Mouse (Mus musculus) kidney, adult 11 months (tissue): ENCODE results near the gene Foxn1.

Experiments
- DNase-seq: peaks from one replicate; pipeline ENCODE4 v3.0.0; 2022

Gene Foxn1

DNA sequence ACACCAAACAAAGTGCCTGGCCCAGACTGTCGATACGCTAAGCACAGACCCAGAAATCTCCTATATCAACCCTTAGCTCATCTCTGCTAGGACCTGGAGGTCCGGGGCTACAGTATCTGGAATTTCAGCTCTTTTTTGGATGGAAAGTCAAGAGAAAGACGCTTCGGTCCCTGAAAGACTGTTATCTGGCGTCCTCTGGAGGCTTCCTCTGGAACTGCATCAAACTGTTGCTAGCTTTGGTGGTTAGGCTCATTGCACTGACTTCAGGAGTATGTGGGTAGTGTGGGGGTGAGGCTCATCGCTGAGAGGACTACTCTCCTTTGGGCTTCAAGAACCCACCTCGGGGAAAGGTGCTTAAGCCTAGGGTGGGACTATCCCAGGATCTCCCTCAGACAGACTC is 13.3 kb upstream of the Foxn1 start:
- DNase-seq, result peak; percentile 39

DNA sequence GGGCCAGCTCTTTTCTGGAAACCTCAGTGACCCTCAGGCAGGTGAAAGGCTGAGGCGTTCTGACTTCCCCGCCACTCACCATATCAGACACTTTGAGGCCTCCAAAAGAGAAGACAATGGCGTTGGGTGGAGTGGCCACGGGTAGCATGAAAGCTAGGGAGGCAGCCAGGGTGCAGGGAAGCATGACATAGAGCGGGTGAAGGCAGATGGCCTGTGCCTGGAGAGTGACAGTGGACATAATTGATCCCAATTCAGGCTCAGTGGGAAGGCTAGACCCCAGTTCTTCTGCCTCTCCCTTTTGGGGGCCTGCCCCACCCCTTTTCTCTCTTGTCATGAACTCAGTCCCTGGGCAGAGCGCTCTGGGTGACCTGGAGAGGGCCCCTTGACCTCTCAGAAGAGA is 11.9 kb upstream of the Foxn1 start:
- no peak for DNase-seq

DNA sequence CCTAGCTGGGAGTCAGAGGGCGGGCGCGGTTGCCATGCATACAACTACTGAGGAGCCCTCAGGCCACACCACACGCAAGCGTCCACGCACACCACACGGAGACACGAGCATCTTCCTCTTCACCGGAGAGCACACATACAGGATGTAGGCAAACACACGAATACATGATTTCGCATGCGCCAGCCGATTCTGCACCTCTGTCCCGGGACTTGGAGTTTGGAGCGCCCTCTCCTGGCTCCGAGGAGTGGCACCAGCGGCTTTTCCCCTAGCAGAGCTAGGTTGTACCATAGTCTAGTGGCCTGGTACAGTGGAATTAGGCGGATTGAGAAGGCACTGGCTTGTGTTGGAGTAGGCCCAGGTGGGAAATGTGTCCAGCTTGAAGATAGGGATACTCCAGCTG is 11.0 kb upstream of the Foxn1 start:
- DNase-seq, result peak; percentile 49

DNA sequence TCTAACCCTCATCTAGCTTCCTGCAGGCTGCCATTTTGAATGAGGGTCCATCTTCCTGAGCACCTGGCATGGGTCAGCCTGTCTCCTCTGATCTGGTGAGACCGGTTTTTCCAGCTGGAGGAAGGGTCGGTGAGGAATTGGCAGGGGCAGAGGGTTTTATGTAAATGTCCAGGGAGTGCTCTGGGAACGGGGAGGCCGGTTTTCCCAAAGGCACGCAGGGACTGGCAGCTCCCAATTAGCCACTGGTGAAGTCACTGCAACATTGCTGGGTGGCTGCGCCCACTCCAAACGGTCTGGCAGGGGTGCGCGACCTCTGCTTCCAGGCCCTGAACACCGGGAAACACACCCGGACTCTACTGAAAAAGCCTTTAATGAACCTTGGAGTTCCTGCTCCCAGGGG is 10.6 kb upstream of the Foxn1 start:
- DNase-seq, result peak; percentile 34

DNA sequence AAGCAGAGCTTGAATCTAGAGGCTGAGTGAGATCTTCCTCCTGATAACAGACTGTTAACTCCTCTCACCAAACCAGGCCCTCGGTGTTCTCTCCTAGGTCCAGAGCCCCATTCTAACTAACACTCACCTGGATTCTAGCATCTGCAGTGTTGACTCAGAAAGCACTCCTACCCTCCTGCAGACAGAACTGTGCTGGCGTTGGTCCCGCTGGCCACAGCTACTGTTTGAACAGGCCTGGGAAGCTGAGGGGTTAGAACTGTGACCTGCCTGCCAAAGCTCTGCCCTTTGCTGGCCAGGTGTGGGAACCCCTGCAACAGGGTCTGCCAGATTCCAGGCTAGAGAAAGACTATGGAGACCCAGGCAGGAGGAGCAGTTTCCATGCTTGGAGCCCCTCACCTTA is 6.4 kb upstream of the Foxn1 start:
- DNase-seq, result no peak

DNA sequence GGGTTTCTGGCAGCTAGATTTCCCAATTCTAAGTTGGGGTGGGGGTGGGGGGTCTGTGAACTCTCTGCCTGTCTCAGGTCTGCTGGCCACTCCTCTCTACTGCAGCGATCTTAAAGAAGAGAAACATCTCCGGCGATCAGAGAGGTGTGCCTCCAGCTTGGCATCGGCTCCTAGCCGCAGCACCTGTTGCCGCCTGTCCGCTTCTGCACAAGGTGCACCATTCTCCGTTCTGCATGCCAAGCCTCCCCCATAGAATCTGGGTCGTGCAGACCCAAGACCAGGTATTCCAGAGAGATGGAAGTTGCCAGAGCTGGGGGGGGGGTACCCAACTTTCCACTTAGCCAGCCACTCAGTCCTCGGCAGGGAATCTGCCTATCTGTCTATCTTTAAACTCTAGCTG is 582 bp downstream of the Foxn1 start:
- DNase-seq, result no peak

DNA sequence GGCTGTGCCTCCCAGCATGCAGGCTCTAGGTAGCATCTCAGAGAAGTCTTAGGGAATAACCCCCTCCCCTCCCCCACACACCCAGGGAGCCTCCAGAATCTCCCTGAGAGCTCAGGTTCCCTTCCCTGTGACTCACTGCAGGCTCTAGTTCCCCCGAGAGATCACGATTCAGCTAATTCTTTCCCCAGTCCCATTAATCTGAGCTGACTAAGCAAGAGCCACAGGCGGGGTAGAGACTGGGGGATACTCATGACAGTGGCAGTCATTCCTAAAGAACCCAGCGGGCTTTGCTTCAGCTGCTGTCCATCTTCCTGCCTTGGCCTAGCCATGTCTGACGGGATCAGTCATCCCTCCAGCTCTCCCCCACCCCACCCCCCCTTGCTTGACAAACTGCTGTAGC is 3.7 kb downstream of the Foxn1 start:
- DNase-seq, result no peak

DNA sequence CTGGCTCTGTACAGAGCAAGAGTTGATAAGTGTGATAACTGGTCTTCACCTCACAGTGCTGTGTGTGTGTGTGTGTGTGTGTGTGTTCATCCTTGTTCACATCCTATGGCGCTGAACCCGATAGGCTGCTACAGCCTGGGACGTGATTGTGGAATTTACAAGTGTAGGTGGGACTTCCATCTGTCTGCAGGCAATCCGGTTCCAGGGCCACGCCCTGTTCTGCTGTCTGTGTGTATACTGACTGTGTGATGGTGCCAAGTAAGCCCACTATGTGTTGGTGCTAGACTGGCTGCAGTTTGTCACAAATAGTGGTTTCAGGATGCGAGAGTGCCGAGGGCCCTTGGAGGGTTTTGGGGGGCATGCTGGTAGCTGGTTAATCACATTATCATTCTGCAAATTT is 4.1 kb downstream of the Foxn1 start:
- DNase-seq, result no peak

DNA sequence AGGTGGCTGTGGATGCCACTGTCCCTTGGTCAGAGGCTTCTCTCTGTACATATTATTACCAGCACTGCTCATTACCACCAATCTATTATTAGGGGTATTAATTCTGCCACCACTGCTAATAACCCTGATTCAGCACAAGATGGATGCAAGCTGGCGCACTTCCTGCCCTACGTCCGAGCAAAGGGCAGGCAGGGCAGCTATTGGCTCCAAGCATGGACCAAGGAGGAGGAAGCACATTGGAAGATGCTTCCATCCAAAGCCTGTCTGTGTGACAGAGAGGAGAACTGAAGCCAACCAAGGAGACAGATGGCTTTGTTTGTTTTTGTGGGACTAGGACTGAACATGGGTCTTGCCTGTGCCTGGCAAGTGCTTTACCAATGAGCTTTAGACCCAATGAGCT is 5.4 kb downstream of the Foxn1 start:
- DNase-seq, result no peak

DNA sequence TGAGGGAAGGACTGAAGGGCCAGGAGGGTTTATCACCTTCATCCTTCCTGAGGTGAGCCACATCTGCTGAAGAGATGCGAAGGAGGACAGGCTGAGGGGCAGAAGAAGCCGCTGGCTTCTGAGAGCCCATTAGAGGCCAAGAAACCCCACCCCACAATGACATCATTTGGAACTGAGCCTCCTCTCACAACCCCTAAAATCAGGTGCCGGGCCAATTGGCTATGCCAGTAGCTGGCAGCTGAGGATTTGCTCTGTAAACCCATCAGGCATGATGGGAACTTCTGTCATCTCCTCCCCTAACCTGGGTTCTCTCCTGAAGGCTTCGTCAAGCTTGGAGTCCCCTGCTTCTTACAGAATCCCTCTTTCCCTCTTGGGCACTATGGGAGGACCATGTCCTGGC is 6.0 kb downstream of the Foxn1 start:
- DNase-seq, result no peak

DNA sequence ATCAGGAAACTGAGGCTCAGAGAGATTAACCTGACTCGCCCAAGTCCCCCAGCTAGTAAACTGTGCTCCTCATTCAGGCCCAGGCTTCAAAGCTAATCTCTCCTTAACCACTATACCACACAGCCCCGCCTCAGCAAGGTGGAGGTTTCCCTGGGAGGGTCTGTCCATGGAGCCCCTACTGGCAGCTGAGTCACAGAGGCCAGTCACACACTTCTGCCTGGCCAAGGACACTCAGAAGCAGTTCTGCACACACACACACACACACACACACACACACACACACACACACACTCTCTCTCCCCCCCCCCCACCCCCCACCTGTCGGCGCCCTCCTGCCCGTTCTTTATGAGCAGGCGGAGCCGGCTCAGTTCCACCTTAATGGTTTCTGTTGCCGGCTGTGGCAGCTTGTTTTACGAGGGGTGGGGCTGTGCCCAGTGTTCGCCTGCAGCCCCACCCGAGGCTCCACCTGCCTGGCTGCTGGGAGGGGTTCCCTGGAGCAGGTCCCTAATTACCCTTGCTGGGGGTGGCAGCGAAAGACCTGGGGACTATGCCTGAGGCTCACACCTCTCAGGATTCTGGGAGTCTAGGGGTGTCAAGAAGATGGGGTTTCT is 8.7 kb downstream of the Foxn1 start:
- DNase-seq, result no peak

DNA sequence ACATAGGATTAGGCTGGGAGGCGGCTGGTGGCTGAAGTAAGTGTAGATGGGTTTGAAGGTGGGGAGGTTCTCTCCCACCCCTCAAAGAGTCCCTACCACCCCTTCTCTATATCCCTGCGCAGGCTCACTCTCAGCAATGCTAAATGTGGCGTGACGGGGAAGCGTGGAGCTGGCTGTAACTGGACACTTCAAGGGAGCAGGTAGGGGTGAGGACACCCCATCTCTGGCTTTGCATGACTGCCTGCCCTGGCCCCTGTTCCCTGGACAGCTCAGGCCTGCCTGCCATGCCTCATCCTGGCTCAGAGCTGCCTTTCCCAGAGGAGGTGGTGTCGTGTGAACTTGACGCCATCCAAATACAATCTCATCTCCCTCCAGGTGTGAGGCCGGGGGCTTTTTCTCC is 12.2 kb downstream of the Foxn1 start:
- no peak for DNase-seq

DNA sequence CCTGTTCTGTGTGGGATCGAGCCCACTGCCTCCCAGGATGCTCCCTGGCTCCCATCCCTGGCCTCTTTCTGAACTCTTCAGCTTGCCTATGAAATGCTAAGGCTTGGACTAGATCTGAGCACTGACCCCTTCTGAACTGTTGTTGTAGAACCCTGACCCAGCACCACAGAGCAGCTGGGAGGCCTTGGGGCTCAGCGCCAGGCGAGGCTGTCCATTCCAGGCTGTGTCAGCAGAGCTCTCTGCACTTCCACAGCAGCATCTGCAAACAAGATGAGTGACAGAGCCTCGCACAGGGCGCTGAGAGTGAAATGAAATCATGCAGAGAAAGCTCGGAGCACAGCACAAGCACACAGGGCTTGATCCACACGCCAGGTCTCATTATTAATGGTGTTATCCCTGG is 13.7 kb downstream of the Foxn1 start:
- DNase-seq, result peak; percentile 48

DNA sequence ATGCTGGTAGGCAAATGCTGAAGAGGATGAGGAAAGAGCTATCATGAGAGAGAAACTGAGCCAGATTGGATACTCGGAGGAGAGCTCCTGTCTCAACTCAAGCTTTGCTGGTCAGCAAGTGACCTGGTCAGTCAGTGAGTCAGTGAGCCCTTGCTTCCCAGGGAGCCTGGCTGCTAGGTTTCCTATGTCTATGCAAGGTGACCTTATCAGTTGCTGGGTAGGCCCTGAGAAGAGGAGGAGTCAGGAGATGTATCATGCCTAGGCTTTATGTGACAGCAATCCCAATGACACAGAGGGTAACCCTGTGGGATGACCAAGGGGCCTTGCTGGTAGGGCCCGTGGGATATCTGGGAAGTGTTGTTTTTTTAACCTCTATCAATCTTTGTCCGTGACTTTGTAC is 14.2 kb downstream of the Foxn1 start:
- no peak for DNase-seq

DNA sequence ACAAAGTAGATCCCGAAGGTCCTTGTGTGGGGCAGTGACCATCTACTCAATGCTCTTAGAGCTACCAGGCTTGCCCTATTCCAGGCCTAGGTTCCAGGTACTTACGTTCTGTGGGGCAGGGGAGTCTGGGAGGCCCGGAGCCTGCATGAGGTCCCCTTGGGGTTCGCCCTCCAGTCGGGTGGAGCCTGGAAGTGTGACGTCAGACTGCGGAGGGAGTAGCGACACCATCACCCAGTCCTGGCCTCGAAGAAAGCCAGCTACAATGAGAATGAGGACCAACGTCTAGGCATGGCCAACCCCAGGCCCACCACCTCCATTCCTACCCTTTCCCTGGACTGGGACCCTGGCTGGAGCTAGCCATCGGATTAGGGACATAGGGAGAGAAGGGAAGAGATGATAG is 14.6 kb downstream of the Foxn1 start:
- no peak for DNase-seq

DNA sequence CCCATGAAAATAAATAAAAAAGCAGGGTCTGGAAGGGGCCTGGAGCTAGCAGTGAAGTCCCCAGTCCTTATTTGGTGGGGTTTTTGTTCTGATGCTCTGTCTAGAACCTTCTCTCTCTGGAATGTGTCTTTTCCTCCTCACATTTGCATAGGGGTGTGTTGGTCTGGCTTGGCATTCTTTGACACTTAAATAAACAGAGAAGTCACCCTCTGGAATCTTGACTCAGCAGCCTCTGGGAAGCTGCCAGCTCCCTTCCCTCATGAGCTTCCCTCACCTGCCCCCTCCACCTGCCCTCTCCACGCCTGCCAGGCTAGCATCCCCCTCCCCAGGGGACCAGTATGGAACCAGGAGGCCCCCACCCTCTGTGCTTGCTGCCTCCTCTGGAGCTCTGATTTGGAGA is 16.0 kb downstream of the Foxn1 start:
- DNase-seq, result no peak

DNA sequence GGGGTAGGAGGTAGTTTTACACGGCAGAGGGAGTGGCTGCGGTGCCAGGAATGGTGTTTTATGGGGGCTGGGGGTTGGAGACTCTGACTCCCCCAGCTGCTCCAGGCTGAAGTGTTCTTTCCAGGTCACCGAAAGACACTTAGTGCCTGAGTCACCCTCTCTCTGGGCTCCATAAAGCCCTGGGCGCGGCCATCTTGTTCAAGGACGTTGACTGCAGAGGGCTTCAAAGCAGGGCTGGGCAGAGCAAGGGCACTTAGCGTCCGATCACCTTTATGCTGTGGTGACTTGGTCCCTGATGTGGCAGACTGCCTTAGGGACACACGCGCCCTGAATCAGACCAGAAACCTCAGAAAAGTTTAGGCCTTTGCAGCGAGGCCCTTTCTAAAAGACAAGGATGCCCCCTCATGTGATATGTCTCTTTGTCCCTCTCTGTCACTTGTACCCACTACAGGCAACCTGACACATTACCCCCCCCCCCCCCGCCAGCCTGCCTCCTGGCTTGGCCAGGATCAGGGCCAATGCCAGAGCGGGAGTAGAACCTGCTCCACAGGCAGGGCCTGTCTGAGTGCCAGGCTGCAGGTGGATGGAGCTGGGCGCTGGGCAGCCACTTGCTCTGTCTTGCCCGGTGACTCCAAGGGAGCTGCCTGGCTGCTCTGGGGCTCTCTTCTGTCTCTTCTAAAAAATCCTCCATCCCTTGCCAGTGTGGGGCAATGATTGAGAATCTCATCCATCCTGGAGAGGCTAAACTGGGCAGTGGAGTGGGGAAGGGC is 18.7 kb downstream of the Foxn1 start:
- DNase-seq, result no peak

DNA sequence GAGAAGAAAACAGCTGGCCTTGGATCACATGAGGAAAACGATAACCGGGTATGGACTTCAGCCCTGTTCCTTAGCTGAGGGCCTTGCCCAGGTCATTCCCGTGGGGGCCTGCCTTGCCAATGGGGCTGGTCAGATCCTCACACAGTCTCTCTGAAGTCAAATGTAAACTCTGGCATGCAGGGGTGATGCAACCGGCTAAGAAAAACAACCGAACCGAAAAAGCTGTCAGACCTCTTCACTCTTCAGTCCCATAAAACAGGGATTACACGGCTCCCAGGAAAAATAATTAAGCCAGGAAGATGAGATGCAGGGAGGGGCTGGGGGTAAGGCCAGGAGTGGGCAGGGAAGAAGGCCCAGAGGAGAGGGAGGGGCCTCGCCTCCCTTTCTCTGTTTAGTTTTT is 22.3 kb downstream of the Foxn1 start:
- DNase-seq, result peak; percentile 53

DNA sequence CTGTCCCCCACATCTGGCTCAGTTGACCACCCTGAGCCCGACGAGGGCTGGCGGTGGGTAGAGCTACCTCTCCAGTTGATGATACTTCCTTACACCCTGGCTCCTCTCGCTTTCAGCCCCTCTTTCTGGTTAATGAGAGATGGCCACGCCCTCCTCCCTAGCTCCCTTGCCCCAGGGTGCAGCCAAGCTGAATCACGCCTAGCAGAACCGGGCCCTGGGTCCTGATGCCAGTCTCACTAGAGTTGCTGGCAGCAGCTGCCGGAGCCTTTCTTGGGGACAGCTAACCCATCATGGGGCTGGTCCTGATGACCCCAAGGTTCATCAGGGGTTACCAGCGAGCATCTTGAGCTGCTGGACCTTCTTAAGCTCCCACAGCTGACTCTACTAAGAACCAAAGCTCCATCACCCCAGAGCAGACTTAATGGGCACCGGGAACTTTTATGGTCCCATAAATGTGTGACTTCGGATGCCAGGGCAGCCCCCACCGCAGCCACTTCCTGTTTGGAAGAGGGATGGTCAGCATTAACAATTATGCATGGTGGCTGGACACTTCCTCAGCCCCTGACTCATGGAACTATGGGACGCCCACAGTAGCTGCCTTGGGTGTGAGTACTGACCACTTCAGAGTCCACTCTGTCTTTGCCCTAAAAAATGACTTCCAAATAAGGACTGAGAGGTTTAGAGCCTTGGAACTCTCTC is 22.9 kb downstream of the Foxn1 start:
- DNase-seq, result no peak

DNA sequence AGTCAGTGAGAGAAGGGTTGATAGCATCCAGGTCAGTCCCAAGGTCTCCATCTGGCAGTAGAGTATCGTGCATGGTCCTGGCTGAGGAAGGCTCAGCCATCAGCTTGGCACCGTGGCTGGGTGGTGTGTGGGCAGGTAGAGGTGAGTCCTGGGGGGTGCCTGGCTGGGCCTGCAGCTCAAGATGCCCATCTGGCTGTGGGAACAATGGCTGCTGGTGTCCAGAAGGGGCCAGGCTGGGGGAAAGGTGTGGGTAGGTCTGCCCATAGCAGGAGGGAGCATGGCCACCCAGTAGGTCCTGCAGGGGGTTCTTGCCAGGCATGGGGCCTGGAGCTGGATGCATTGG is 25.6 kb downstream of the Foxn1 start:
- no peak for DNase-seq

DNA sequence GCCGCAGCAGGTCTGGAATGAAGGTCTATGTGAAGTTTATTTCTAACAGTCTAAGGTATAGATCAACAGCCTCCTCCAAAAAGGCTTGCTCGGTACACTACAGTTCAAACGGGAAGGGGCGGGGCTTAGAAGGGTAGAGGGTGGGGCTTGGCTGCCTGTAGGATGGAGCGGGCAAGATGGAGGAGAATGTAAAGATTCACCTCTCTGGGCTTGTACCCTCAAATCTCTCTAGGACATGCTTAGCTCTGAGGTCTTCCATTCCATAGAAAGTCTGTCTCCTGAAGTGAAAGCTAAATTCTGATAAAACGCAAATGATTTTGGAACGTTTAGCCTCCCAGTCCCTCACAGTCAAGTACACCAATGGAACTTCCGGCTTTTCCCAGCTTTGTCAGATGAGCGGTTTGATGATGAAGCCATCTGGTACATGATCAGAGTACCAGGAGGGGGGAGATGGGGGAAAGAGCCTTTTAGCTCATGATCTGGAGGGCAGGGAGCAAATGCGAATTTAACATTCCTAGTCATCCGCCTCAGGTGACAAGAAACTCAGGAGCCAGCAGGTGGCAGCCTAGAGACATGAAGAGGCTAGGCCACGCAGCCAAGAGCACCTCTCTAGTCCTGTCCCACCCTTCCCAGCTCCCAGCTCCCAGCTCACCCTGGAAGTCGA is 26.1 kb downstream of the Foxn1 start:
- DNase-seq, result peak; percentile 67

DNA sequence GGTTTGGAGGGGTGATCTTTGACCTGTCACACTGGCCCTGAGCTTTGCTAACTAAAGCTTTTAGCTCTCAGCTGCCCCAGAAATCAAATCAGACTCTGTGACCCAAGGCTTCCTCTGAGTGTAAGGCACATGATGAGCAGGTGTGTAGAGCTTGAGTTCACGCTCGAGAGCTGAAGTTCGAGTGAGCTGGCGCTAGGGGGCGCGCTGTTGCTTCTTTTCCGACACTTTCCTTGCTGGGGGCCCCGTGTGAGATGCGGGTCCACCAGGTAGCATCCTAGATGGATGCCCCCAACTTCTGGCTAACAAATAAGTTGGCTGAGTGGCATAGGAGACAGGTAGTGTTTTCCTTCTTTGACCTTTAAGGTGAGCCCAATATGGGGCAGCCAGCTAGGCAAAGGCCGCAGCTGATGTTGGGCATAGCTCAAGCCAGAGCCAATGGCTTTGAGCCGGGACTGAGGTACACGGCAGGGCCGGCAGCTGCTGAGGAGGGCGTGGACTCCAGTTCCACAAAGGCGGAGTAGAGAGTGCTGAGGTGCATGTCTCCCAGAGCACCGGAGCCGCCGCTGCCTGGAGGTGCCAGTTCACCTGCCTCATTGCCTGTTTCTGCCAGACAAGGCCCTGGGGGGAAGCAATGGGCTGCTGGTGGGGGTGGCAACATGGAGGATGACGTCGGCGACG is 27.9 kb downstream of the Foxn1 start:
- DNase-seq, result no peak

DNA sequence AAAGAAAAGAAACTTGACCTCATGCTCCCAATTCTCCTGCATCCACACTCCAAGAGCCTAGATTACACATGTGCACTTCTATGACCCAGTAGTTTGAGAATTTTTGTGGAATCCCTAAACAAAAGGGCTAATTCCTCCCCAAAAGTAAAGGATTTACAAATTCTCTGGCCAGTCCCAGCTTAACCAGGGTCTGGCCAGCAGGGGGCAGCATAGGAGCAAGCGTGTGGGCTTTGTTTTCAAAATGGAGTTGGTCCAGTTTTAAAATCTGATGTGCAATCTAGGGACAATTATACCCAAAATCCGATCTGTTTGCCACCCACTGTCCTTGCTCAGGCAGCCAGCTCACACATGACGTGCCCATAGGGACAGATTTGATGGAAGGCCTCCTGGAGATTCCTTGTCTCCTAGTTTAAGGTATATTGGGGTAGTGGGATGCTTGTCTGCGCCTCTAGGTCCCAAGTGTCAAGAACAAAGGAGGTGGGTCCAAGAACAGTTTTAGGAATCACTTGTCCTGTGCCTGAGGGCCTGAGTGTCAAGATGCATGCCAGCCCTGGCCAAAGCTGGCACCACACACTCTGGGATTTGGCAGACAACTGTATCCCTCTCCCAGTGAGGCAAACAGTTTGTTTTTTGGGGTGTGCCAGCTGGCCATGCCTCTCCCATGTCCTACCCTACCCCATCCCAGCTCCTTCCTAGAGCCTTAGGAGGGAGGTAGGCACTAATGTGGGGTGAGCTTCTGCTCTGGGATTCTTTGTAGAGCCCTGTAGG is 30.7 kb downstream of the Foxn1 start:
- no peak for DNase-seq
